13 mouse cellular contexts compared by ENCODE assay signal in genomic region chr7:105476683-105477432, GRCm38 (mm10). TPM values are rescaled to one million over a fixed set of nuclear protein-coding genes. Genes with fewer than 3 reads are reported as not detected.
"Had no signal": no experiment of that assay in that cellular context is flagged by ENCODE, and none has a peak within 500 bp of the region (broad histone marks: within the 10 kb centered on the region; RNA-seq: fewer than 3 reads in every experiment).

No protein-coding gene starts in this region.

- H3K36me3 ChIP-seq: limb, embryonic 12.5 days; liver, embryonic 13.5 days; lung, embryonic 15.5 days; midbrain, embryonic 12.5 days; neural tube, embryonic 15.5 days had no signal

- H3K9me3 ChIP-seq: limb, embryonic 12.5 days; liver, embryonic 13.5 days; lung, embryonic 15.5 days; midbrain, embryonic 12.5 days; neural tube, embryonic 15.5 days had no signal

- H3K9ac ChIP-seq: limb, embryonic 12.5 days; liver, embryonic 13.5 days; liver, postnatal 0 days; lung, embryonic 15.5 days; midbrain, embryonic 12.5 days; neural tube, embryonic 15.5 days had no signal

- DNase-seq: layer of hippocampus, adult 9-11 months; liver; liver, embryonic 13.5 days; liver, postnatal 0 days; thymus, adult 18-20 months had no signal

- H3K27ac ChIP-seq: limb, embryonic 12.5 days; liver, embryonic 13.5 days; lung, embryonic 15.5 days; macrophage; midbrain, embryonic 12.5 days; neural tube, embryonic 15.5 days; stomach, postnatal 0 days had no signal

- H3K4me2 ChIP-seq: limb, embryonic 12.5 days; liver, embryonic 13.5 days; lung, embryonic 15.5 days; midbrain, embryonic 12.5 days; neural tube, embryonic 15.5 days had no signal

- H3K4me1 ChIP-seq: liver, embryonic 13.5 days had no signal

- H3K4me3 ChIP-seq: limb, embryonic 12.5 days; liver, embryonic 13.5 days; lung, embryonic 15.5 days; megakaryocyte, embryonic 14.5 days; midbrain, embryonic 12.5 days; neural tube, embryonic 15.5 days had no signal

- H3K27me3 ChIP-seq: lung, embryonic 15.5 days; neural tube, embryonic 15.5 days had no signal

RNA-seq across cellular contexts. Expression of gene Cavin3, which starts 5.2 kb away (rescaled TPM):
- polyA plus RNA-seq: macrophage had no signal

RNA-seq across cellular contexts. Expression of gene Cckbr, which starts 51.3 kb away (rescaled TPM):
- polyA plus RNA-seq: limb, embryonic 12.5 days; liver, embryonic 13.5 days; liver, postnatal 0 days; macrophage; neural tube, embryonic 11.5 days had no signal
